Mouse (Mus musculus) testis, adult 2 months (tissue): ENCODE measurements around the gene Mrpl12.

Source experiments
- CTCF ChIP-seq: fragments of 200-500 bp; IDR thresholded peaks from 2 replicates; pipeline ENCODE4 v1.5.1; 2012; ENCODE audit warnings: low read depth, mild to moderate bottlenecking, inconsistent platforms, low read length, moderate library complexity; ENCODE audit not compliant: control insufficient read depth, insufficient read depth, insufficient replicate concordance
- POLR2A ChIP-seq: fragments of 200-500 bp; IDR thresholded peaks from 2 replicates; pipeline ENCODE4 v1.6.1; 2012; ENCODE audit warnings: low read depth, mild to moderate bottlenecking, inconsistent platforms, low read length, moderate library complexity; ENCODE audit not compliant: control insufficient read depth

GRCm38 (mm10) chr11:120472052-120472451, 12.4 kb upstream of the Mrpl12 start:
- TF ChIP-seq CTCF (no peak), POLR2A (no peak)
